19 mouse cellular contexts compared by ENCODE assay signal in genomic region chr13:59485456-59485855, GRCm38 (mm10).
A peak's percentile ranks its signal among the peaks of the same experiment; 100 is the strongest.
DNase-seq lines count a peak whose midpoint lies in the region; ATAC-seq lines count a peak whose summit lies in the region.
"Had no signal": no experiment of that assay in that cellular context is flagged by ENCODE, and none has a peak within 500 bp of the region (broad histone marks: within the 10 kb centered on the region; RNA-seq: fewer than 3 reads in every experiment).

No protein-coding gene starts in this region.

- H3K36me3 ChIP-seq in midbrain, embryonic 11.5 days (ENCODE audit: control insufficient read depth, insufficient read depth, low read length): no peaks in the 10 kb centered on the region; the same call in 1 of the 2 replicates
- no peaks in the 10 kb centered on the region for H3K36me3 ChIP-seq in midbrain, embryonic 15.5 days (replicated peaks)

- no peak for ATAC-seq in midbrain, embryonic 11.5 days (ENCODE audit: low FRiP score)
- ATAC-seq in midbrain, embryonic 15.5 days (replicated peaks): no peak
- ATAC-seq: activated CD4-positive, CD25-positive, alpha-beta regulatory T cell, adult 4 months; CD4-positive, CD25-positive, alpha-beta regulatory T cell, adult 4 months; Patski had no signal

- H3K9me3 ChIP-seq in midbrain, embryonic 11.5 days (ENCODE audit: control insufficient read depth, low read length): no peaks in the 10 kb centered on the region
- H3K9me3 ChIP-seq in midbrain, embryonic 15.5 days: no peaks in the 10 kb centered on the region
- H3K9me3 ChIP-seq: G1E had no signal

- H3K27ac ChIP-seq in midbrain, embryonic 11.5 days (ENCODE audit: low read depth, low read length): no peak overlapping the region
- H3K27ac ChIP-seq in midbrain, embryonic 15.5 days: no peak overlapping the region

- no peaks in the 10 kb centered on the region for H3K27me3 ChIP-seq in midbrain, embryonic 11.5 days (ENCODE audit: control insufficient read depth, insufficient read depth, low read length)
- H3K27me3 ChIP-seq in midbrain, embryonic 15.5 days (replicated peaks): no peaks in the 10 kb centered on the region
- H3K27me3 ChIP-seq: CH12.LX, Patski had no signal

- H3K9ac ChIP-seq in midbrain, embryonic 11.5 days (ENCODE audit: low read length): no peak overlapping the region
- no peak overlapping the region for H3K9ac ChIP-seq in midbrain, embryonic 15.5 days

- no peak overlapping the region for H3K4me3 ChIP-seq in midbrain, embryonic 11.5 days (ENCODE audit: low read depth, low read length)
- no peak overlapping the region for H3K4me3 ChIP-seq in midbrain, embryonic 15.5 days

- 87% methylated on average over 7 of the region's 7 CpGs for WGBS in midbrain, embryonic 11.5 days
- WGBS in midbrain, embryonic 15.5 days: 87% methylated on average over 7 of the region's 7 CpGs

- no peak overlapping the region for H3K4me2 ChIP-seq in midbrain, embryonic 11.5 days
- no peak overlapping the region for H3K4me2 ChIP-seq in midbrain, embryonic 15.5 days

- H3K4me1 ChIP-seq in midbrain, embryonic 11.5 days (ENCODE audit: control insufficient read depth, insufficient read depth, low read length): no peaks in the 10 kb centered on the region
- no peaks in the 10 kb centered on the region for H3K4me1 ChIP-seq in midbrain, embryonic 15.5 days

- peak; percentile 71 for DNase-seq in heart, adult 11 months
- DNase-seq in heart, postnatal 36 days: no peak
- DNase-seq in midbrain, embryonic 11.5 days (ENCODE audit: low spot score, missing footprints): peak; percentile 54
- DNase-seq: adrenal gland, adult 2 months; adrenal gland, adult 8-10 months; adrenal gland, postnatal 10 days; adrenal gland, postnatal 14 days; adrenal gland, postnatal 25 days; adrenal gland, postnatal 36 days; B cell, adult 2 months; cerebellum, adult 11 months; cerebellum, adult 11-12 months; cerebellum, adult 18-20 months had no signal

- intact Hi-C loops in heart, postnatal 36 days (cut with DNase I): loop anchor here (5.0 kb wide), 1 partner anchor 848 kb away; no protein-coding TSS in a partner anchor

Comparison
In these comparisons a context has a peak if more than half of its experiments do, and no peak if none do; other contexts are left out.
1. DNase-seq: peak in heart, adult 11 months (single experiment) and midbrain, embryonic 11.5 days (single experiment); none in heart, postnatal 36 days (0 of 2).